Mouse (Mus musculus) kidney, postnatal 10 days (tissue): ENCODE data around the gene Bcor.
A peak's percentile ranks its signal among the peaks of the same experiment; 100 is the strongest.

Experiments used
- DNase-seq: peaks from one replicate; pipeline ENCODE4 v3.0.0; 2021; ENCODE audit warnings: mixed read lengths

Gene Bcor

DNA sequence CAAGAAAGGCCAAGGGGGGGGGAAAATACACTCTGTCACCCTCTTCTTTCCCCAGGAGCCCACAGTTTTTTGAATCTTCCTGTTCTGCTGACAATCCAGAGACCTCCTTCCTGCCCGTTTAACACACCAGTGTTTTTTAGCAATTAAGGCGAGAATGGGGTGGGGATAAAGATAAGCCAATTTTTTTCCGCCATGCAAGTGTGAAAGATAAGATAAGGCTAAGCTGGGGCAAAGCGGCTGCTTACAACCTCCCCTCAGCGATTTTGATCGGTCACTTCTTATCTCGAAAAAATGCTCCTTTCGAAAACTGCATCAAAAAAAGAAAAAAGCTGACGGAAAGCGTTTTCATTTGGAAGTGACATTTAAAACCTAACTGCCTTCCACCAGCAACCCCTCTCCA is 74.2 kb downstream of the Bcor start:
- no peak for DNase-seq

DNA sequence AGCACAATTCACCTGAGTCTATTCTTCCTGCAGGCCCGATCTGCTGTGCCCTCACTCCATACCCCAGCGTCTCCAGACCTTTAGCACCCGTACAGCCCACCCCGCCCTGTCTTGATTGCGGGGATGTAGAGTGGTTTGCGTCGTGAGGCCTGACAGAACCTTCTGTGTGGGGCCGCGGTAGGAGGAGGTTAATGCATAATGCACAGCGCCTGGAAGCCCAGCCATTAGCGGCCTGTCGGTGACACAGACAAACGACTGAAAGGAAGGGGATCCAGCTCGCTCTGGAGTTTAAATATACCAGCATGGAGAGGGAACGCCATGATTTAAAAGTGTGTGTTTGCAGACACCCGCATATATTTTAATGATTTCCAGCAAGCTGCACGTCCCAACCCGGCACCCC is 74.9 kb downstream of the Bcor start:
- no peak for DNase-seq

- no peak for DNase-seq
Measured at GRCm38 (mm10) chrX:12084698-12085097, 75.5 kb downstream of the Bcor start.

GRCm38 (mm10) chrX:12083631-12084030 is 76.5 kb downstream of the Bcor start:
- DNase-seq, result peak; percentile 21

DNA sequence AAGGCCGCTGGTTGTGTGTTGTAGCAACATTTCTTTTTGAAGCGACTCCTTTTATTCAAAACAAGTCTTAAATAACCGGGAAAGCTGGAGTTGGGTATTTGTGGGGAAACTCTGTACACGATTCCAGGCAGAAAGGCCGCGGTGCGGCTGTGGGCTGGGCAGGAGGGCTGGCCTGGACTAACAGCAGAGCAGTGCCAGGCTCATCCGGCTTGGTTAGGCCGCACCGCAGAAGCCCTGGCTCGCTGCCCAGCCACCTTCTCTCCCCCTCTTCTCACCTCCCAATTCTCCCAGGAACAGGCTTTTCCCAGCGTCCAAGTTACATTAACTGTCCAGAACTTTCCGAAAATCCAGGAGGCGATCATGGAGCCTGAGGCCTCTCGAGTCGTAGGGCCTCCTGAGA is 77.4 kb downstream of the Bcor start:
- DNase-seq, result peak; percentile 58

- DNase-seq, result no peak
Measured at GRCm38 (mm10) chrX:12082184-12082583, 78.0 kb downstream of the Bcor start.

DNA sequence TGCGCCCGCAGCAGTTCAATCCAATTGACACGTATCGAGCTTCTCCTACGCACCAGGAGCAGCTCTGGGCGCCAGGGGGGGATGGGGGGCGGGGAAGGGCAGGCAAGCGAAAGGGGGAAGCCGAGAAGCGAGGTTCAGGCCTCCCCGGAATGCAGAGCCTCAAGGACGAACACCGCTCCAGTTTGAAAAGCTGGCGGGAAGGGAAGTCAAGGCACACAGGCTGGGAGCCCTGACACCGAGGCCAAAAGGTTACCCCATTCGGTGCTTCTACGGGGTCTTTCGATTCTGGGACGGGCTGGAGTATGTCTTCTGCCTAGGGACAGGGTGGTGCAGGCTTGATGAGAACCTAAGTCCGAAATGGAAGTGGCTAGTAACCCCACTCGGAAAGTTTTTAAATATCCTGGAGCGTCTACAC is 78.4 kb downstream of the Bcor start:
- DNase-seq, result no peak

- peak; percentile 66 for DNase-seq
Measured at GRCm38 (mm10) chrX:12080904-12081740, 79.0 kb downstream of the Bcor start.

DNA sequence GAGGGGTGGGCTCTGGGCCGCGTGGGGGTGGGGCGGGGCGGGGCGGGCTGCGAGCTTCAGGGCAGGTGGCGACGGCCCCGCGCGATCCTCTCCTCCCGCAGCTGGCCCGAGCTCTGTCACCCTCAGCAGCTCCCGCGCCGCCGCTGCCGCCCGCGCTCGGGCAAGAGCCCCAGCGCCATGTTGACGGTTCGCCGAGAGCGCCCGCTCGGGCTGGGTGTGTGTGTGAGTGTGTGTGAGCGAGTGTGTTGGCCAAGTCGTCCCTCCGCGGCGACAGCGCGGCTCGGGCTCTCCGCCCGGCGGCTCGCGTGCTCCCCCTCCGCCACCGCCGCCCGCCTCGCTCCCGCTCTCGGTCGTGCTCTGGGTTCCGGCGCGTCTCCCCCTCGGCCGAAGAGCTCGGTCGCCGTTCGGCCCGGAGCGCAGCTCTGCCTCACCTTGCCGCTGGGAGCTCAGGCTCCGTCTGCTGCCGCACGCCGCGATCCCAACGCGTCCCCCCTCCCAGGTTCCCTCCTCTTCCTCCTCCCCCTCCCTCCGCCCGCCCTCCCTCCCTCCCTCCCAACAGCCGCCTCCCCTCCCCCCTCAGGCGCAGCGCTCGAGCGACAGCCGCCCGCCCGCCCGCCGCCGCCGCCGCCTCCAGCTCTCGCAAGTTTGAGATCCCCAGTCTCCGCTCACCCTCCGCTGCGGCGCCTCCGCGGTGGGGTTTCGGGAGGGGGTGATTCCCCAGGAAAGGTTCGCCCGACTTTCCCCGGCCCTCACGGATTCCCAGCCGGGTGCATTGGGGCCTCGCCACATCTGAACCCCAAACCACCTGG is 79.9 kb downstream of the Bcor start:
- peak; percentile 83 for DNase-seq

DNA sequence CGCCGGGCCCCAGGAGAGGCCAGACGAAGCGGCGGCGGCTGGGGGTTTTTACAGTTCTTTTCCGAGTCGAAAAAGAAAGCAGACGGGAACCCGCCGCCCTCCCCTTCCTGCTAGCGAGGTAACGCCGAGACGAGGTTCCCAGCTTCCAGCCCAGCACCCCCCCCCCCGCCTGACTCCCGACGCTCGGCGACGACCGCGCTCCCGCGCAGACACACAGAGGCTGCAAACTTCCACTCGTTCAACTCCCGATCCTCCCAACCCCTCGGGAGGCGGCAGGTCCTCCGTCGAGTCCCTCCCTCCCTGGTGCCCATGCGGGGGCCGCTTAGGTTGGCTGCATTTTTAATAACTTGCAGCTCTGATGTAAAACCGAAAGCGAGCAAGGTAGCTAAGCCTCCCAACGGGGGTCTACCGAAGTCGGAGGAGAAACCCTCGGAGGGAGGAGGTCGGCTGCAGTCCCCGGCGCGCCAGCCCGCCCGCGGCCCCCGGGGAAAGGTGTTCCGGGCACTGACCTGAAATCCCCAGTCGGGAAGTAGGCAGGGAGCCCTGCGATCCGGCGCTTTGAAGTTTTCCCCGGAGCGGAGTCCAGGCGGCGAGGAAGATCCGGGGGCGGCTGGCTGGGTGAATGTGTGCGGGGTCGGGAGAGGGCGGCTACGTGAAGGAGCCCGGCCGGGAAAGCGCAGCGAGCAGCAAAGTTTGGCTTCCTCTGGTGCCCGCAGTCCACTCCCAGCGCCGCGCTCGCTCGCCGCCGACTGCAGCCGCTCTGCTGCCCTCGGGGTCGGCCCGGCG is 80.7 kb downstream of the Bcor start:
- peak; percentile 70 for DNase-seq

- no peak for DNase-seq
Measured at GRCm38 (mm10) chrX:12079059-12079308, 81.2 kb downstream of the Bcor start.

DNA sequence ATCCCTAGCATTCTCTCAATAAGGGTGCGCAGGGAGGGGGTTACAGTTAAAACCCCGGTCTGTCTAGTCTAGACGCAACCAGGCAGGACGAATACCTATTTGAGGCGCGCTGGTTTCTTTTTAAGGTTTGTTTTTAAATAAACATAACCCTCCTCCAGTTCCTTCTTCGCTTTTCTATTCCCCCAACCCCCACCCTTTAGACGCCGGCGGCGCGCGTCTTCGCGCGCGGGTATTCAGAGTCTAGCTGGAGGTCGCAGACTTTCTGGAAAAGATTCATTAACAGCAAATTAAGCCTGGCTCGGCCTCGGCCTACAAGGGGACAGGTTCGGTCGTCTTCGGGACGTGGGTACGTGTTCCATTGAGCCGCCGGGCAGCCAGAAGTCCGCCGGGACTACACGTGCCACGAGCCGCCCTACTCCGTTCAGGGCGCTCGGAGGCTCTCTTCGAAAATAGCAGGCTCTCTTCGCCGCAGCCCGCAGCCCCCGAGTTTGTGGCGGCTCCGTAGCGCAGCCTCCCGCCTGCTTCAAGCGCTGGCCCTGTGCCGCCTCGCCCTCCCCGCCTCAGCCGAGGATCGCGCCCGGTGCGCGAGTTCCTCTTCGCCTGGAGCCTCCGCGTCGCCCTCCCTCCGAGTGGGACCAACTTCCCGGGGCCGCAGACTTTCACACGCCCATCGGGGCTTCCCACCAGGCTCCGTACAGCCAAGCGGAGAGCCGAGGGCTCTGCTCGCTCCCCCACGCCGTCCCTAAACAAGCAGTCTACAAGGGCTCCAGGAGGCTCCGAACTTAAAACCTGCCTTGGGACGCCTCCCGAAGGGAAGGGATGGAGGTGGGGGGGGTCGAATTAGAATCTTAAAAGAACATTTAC is 81.7 kb downstream of the Bcor start:
- DNase-seq, result peak; percentile 64

DNA sequence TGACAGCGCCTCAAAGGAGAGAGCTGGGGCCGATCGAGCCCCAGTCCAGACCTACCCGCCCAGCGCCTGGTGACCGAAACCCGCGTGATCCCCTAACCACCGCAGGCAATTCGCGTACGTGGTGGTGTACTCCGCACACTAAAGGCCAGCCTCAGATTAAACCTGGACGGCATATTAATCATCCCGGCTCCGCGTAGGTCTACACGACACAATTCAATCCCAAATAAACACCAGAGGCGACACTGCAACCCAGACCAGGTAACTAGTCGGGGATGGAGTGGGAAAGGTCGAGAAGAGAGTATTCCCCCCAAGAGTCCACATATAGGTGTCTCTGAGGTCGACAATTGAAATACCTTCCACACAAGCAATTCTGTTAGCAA is 82.6 kb downstream of the Bcor start:
- DNase-seq, result no peak

DNA sequence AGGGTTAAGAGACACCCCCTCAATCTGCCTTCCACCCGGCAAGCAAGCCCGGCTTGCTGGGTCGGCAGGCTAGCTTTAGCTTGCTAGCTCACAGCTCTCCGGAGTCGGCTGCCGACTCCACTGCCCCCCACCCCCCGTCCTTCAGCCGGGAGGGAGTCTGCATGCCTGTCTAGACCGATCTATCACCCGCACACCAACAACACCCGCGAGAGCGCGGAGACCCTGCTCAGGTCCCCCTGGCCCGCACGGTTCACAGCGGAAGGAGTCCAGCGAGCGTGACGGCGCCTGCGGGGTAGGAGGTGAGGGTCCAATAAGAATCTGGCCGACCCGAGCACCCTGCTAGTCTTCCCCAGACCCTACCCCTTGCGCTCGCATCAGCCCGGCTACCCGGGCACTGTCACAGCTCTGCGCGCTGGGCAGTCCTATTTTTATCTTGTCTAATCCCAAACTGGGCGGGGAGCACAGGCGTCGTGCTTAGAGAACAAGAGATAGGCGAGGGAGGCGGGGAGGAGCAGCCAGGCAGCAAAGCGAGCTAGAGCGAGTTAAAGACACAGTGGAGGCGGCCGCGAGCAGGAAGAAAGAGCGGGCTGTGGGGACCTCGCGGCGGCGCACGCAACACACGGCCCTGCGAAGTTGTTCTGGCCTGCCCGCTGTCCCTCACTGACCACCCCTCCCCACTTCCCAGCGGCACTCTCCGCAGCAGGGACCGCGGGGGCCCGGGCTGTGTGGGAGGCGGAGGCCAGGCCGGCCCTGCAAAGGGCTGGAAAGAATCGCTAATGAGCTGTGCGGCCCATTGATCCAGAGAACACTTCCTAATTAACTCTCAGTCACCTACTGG is 83.2 kb downstream of the Bcor start:
- DNase-seq, result peak; percentile 77

DNA sequence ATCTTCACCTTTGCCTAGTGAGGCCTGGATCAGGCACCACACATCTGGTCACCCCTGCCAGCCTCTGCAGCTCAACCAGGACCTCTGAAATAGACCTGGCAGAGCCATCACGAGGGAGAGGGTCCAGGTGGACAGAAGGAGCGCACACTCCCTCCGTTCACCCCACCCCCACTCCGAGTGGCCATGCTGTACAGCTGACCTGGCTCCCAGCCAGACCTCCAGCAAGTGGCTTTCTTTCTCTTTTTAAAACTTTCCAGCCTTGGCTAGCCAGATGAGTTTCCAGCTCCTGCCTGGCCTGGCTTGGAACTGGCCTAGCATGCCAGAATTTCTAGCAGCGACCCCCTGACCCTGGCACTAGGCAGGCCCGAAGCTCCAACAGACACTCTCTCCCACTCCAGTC is 87.4 kb downstream of the Bcor start:
- DNase-seq, result peak; percentile 79

DNA sequence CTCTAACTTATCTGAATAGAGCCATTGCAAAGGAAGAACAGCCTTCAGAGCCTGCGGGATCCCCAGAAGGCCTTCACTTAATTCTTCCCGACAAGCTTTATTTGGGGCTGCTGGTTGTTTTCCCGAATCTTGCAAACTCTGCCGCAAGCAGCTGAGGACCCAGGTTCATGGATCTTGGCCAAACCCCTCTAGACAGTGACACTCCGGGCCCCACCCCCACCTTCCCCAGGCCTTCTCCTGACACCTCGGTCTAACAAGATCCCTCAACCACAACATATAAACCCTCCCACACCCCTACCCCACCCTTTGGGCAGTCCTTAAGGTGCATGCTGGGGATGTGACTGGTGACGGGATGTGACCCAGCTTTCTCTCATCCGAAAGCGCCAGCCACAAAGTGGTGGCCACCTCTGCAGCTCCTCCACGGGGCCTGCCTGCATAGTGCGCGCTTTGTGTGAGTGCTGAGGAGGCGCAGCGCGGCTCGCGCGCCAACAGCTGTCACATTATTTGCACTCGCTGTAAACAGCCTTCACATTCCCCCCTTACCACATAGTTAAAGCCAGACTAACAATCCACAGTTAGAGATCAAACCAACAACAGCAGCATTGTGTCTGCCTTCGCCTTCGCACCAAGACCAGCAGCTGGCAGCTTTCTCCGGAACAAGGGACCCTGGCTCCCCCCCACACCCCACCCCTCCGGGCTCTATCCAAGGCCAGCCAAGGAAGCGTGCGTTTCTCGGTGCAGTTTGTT is 91.0 kb downstream of the Bcor start:
- peak; percentile 68 for DNase-seq

DNA sequence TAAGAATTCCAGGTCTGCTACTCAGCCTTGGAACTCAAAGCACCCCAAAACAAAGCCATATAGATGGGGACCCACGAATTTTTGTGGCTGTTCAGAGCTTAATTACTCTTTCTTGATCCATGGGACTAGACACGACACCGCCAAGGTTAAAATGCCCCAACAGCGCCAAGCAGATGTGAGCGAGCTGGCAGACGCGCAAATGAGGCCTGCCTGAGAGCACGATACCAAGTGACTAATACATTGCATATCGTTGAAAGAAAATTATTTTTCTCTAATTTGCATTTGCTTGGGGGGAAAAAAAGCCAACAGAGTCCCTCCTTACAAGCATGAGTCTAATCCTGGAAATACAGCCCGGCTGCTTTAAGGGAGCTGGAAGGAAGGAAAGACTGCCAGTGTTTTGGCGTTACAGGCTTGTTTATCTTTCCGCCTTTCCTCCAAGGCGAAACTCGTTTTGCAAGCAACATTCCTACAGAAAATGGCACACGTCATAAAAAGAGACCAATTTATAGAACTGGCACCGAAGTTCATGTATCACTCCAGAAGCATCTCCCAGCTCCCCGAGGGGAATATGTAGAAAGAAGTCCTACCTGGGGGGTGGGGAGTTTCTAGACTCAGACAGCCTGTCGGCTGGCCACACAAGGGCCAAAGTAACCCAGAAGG is 92.2 kb downstream of the Bcor start:
- DNase-seq, result no peak

GRCm38 (mm10) chrX:12067031-12067430 is 93.1 kb downstream of the Bcor start:
- no peak for DNase-seq

DNA sequence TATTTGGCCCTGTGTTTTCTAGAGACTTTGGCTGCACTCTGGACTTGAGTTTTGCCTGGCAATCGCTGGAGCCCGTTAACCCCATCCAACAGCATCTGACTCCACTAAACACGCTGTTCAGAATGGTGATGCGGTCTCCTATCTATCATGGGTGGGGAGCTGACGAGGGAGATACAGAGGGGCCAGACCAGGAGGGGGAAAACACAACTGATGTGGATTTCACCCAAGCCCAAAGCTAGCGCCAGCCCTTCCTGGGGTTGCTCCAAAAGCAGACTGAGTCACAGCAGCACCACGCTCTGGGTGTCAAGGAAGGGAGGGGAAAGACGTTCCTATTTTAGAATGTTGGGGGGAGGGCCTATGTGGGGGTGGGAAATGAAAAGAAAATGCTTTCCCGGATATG is 94.4 kb downstream of the Bcor start:
- DNase-seq, result peak; percentile 18

GRCm38 (mm10) chrX:12062932-12063260 is 97.3 kb downstream of the Bcor start:
- no peak for DNase-seq
